Mouse (Mus musculus): Measurements from ENCODE around the gene Rnf43.

Rnf43 gene

GRCm38 (mm10) chr11:87748132-87749119 lies 85.9 kb downstream of the Rnf43 start:
- DNase-seq, result peak; percentile 35 to 59

- peak; percentile 61 to 77 for DNase-seq
Observed at GRCm38 (mm10) chr11:87749192-87750042, 86.9 kb downstream of the Rnf43 start.

GRCm38 (mm10) chr11:87750043-87750421 lies 87.5 kb downstream of the Rnf43 start:
- DNase-seq, result no peak

- no peak for DNase-seq
Observed at GRCm38 (mm10) chr11:87750521-87750920, 88.0 kb downstream of the Rnf43 start.

- no peak for DNase-seq
Observed at GRCm38 (mm10) chr11:87751031-87751430, 88.5 kb downstream of the Rnf43 start.

GRCm38 (mm10) chr11:87751491-87751966 lies 89.0 kb downstream of the Rnf43 start:
- no peak for DNase-seq

GRCm38 (mm10) chr11:87752307-87752706 lies 89.8 kb downstream of the Rnf43 start:
- no peak for DNase-seq

GRCm38 (mm10) chr11:87753255-87753654 lies 90.7 kb downstream of the Rnf43 start:
- no peak for DNase-seq

- DNase-seq, result no peak
Observed at GRCm38 (mm10) chr11:87753891-87754501, 91.5 kb downstream of the Rnf43 start.

GRCm38 (mm10) chr11:87754603-87755002 lies 92.1 kb downstream of the Rnf43 start:
- DNase-seq, result no peak

GRCm38 (mm10) chr11:87755360-87756017 lies 93.0 kb downstream of the Rnf43 start:
- DNase-seq, result peak in 1 of 2 experiments; percentile 43

- DNase-seq, result no peak
Observed at GRCm38 (mm10) chr11:87756251-87756820, 93.8 kb downstream of the Rnf43 start.

GRCm38 (mm10) chr11:87757001-87757954 lies 94.8 kb downstream of the Rnf43 start:
- no peak for DNase-seq

GRCm38 (mm10) chr11:87758161-87758911 lies 95.8 kb downstream of the Rnf43 start:
- DNase-seq, result no peak

GRCm38 (mm10) chr11:87758957-87759608 lies 96.6 kb downstream of the Rnf43 start:
- DNase-seq, result no peak

GRCm38 (mm10) chr11:87759609-87760005 lies 97.1 kb downstream of the Rnf43 start:
- DNase-seq, result no peak

GRCm38 (mm10) chr11:87760301-87761081 lies 98.0 kb downstream of the Rnf43 start, which contains the start of gene Tspoap1:
Gene Tspoap1, plus strand, starts transcription at chr11:87760541.
- DNase-seq, result no peak

GRCm38 (mm10) chr11:87761181-87761721 lies 98.7 kb downstream of the Rnf43 start:
- no peak for DNase-seq
